Comparison of ENCODE assay signal across 8 mouse cellular contexts in the genomic region with DNA sequence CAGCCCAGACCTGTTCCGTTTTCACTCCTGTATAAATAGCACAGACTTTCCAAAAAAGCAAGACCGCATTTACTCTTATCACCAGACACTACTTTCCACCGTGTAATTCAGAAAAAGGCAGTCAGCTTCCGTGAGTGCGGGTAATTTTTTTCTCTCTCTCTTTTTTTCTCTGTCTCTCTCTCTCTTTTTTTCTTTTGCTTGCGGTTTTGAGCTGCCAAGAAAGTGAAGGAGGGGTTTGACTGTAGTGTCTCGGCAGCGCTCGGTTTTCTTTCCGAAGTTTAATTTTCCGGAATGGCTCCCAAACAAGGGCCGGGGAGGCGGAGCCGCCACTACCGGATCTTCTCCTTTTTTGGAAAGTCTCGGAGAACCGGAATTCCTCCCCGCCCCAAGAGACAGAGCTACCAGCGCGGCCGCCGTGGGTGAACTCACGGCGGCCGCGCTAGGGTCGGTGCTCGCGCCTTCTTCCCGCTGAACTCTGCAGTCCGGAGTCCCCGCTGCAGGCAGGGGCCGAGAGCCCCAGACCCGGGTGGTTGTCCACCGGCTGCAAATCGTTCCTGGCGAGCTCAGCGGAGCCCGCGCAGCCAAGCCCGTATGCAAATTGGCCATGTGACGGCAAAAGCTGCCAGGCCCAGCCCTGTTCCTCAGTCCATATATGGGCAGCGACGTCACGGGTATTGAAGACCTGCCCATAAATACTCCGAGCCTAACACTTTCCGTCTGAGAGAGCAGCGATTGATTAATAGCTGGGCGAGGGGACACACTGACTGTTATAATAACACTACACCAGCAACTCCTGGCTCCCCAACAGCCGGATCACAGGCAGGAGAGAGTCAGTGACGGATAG. TPM values are rescaled to one million over a fixed set of nuclear protein-coding genes. Genes with fewer than 3 reads are reported as not detected.
A peak's percentile ranks its signal among the peaks of the same experiment; 100 is the strongest.
DNase-seq lines count a peak whose midpoint lies in the region; ATAC-seq and TF ChIP-seq lines count a peak whose summit lies in the region.

No protein-coding gene starts in this region.

- no peak for TF ChIP-seq CTCF in cortical plate, adult 2 months (IDR thresholded peaks at IDR 0.05; ENCODE audit: extremely low read depth, insufficient read depth, low read length)

- peak overlapping the region; percentile 21 for H3K4me3 ChIP-seq in cortical plate, adult 2 months (ENCODE audit: insufficient read depth, low read length)

- no peak overlapping the region for H3K27ac ChIP-seq in cortical plate, adult 2 months (ENCODE audit: insufficient read depth, low read length)

- peak; percentile 93 for DNase-seq in gastrocnemius, postnatal 10 days
- DNase-seq in left cerebral cortex, postnatal 10 days (ENCODE audit: extremely low spot score in 1 of 2, low spot score in 2 of 2) = peak; percentile 87 to 93
- DNase-seq in right cerebral cortex, postnatal 25 days = peak; percentile 90
- peak; percentile 88 to 89 for DNase-seq in urinary bladder, postnatal 4 days (ENCODE audit: low spot score in 2 of 2)

- TF ChIP-seq POLR2A in cortical plate, adult 2 months (IDR thresholded peaks at IDR 0.05; ENCODE audit: extremely low read depth, insufficient read depth, low read length) = no peak

- peak; percentile 84 for ATAC-seq in activated CD4-positive, CD25-positive, alpha-beta regulatory T cell, adult 4 months
- peak; percentile 83 for ATAC-seq in inflammation-experienced regulatory T-cells, adult 6 months
- peak; percentile 87 for ATAC-seq in megakaryocyte-erythroid progenitor cell, adult 5-6 weeks (replicated peaks; ENCODE audit: low FRiP score, low TSS enrichment, poor library complexity, severe bottlenecking)

- peaks cover 2% of the 10 kb centered on the region for H3K4me1 ChIP-seq in cortical plate, adult 2 months (ENCODE audit: control insufficient read depth, insufficient read depth, low read length)

- intact Hi-C loops in left cerebral cortex, postnatal 10 days (cut with DNase I) = loop anchor here (5.0 kb wide), 3 partner anchors 190 to 320 kb away; no protein-coding TSS in a partner anchor

RNA-seq across cellular contexts. Expression of a gene that starts 2.1 kb away (rescaled TPM):
- 10 to 100 TPM; 42.3 to 58.3 TPM for polyA plus RNA-seq in activated CD4-positive, CD25-positive, alpha-beta regulatory T cell, adult 4 months (2017; shearing (Covaris generic))
- polyA plus RNA-seq in cortical plate, adult 2 months (2012; rRNA removed) = 3.4 and 9.9 TPM in 2 replicates
- total RNA-seq in gastrocnemius, postnatal 10 days (2021) = 1 to 10 TPM; 4.2 to 4.3 TPM
- 10 to 100 TPM; 68.5 to 69.3 (median 68.8) TPM for polyA plus RNA-seq in inflammation-experienced regulatory T-cells, adult 6 months (2017; shearing (Covaris generic))
- total RNA-seq in left cerebral cortex, postnatal 10 days (2021) = 1 to 10 TPM; 3.1 to 4.4 TPM
- total RNA-seq in megakaryocyte-erythroid progenitor cell, adult 5-6 weeks (2014; fragmentation: Nextera tagmentation) = not detected in 2 replicates
- total RNA-seq in megakaryocyte-erythroid progenitor cell, adult 5-6 weeks (2017) = 5.8 and 18.5 TPM in 2 replicates

RNA-seq across cellular contexts. Expression of a gene that starts 11.4 kb away (rescaled TPM):
- 10 to 100 TPM; 40.3 to 43.7 TPM for polyA plus RNA-seq in activated CD4-positive, CD25-positive, alpha-beta regulatory T cell, adult 4 months (2017; shearing (Covaris generic))
- 25.9 and 28.7 TPM in 2 replicates for polyA plus RNA-seq in cortical plate, adult 2 months (2012; rRNA removed)
- total RNA-seq in gastrocnemius, postnatal 10 days (2021) = 10 to 100 TPM; 19.1 to 19.6 TPM
- 10 to 100 TPM; 40.3 to 50.4 (median 42.4) TPM for polyA plus RNA-seq in inflammation-experienced regulatory T-cells, adult 6 months (2017; shearing (Covaris generic))
- 10 to 100 TPM; 41.0 to 44.4 TPM for total RNA-seq in left cerebral cortex, postnatal 10 days (2021)
- total RNA-seq in megakaryocyte-erythroid progenitor cell, adult 5-6 weeks (2014; fragmentation: Nextera tagmentation) = 14.1 and 16.7 TPM in 2 replicates
- total RNA-seq in megakaryocyte-erythroid progenitor cell, adult 5-6 weeks (2017) = 22.6 and 23.0 TPM in 2 replicates
